Mouse (Mus musculus): ENCODE measurements around the gene Nupl1.

Gene Nupl1

GRCm38 (mm10) chr14:60251281-60252003 lies at the start of gene Nupl1, which contains the start of gene Gm49336:
Nupl1 (minus strand) TSS chr14:60251431.
Gm49336 (minus strand) TSS chr14:60251507.
- peak; percentile 99 for DNase-seq

- DNase-seq = no peak
Measured at GRCm38 (mm10) chr14:60301024-60301423, 49.8 kb upstream of the Nupl1 start.

GRCm38 (mm10) chr14:60300224-60300991 lies 49.2 kb upstream of the Nupl1 start:
- DNase-seq = peak; percentile 30

- DNase-seq = no peak
Measured at GRCm38 (mm10) chr14:60295531-60295930, 44.3 kb upstream of the Nupl1 start.

- no peak for DNase-seq
Measured at GRCm38 (mm10) chr14:60290363-60290762, 39.1 kb upstream of the Nupl1 start.

DNA sequence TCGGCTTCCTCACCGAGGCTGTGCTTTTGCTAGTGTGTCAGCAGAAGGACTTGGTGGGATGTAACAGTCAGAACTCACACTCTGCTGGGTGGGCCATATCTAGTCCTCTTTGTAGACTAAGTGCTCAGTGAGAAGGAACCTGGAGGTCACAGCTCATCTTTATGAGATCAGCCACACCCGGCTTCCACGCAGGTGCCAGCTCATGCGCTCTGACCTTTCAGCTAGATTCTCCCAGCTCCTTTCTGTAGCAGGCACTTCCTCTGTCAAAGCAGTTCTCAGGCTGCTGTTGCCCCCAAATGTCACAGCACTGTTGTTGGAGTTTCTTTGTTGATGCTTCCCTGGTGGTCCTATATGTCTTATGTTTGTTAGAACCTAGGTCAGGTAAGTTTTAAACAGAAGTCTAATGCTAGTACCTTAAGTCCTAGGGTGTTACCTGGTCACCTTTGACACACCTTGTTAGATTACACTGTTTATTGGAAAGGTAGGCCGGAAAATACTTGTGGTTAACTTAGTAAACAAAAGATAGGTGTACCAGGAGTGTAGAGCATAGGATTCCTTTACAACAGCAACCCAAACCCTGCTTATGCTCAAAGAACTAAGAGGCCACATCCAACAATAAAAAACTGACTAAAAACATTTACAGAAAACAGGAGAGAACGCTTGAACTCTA lies 35.1 kb upstream of the Nupl1 start:
- DNase-seq = no peak

- no peak for DNase-seq
Measured at GRCm38 (mm10) chr14:60275301-60276276, 24.4 kb upstream of the Nupl1 start.

- DNase-seq = no peak
Measured at GRCm38 (mm10) chr14:60273346-60273745, 22.1 kb upstream of the Nupl1 start.

DNA sequence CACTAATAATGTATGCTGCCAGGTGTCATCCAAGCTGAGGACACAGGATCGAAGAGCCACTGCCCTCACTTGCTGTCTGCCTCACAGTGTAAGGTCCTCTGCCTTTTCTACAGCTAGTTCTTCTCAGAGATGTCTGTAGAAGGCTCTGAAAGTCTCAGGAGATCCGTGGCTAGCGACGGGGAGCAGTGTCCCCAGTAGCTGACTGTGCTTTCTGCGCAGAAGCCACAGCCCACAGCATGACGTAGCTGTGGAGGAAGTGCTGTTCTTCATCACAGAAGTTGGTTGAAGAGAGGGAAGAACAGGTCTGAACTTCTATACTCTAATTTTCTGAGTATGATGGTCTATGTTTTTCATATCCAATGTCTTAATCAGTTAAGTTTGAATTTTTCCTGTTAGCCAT lies 18.1 kb upstream of the Nupl1 start:
- no peak for DNase-seq

- peak; percentile 96 for DNase-seq
Measured at GRCm38 (mm10) chr14:60264990-60265876, 14.0 kb upstream of the Nupl1 start, which contains the start of gene Mtmr6. Mtmr6 (plus strand) TSS chr14:60265228.

DNA sequence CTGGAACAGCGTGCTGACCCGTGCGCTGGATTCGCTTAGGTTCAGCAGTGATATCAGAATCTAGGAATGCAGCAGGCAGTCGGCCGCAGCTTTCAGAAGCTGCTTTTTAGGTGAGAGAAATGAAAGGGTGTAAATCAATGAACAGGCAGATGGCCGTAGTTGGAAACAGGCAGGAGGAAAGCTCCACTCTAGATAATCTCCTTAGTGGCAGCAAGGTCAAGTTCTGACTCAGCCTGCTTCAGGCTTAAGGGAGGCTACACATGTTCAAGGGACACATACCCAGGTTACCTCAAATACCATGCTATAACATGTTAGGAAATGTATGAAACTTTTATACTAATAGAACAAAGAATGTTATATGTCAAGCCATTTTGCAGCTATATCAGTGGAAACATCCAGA lies 11.1 kb upstream of the Nupl1 start:
- no peak for DNase-seq

- DNase-seq = no peak
Measured at GRCm38 (mm10) chr14:60257851-60258250, 6.6 kb upstream of the Nupl1 start.

- no peak for DNase-seq
Measured at GRCm38 (mm10) chr14:60257101-60257500, 5.9 kb upstream of the Nupl1 start.

- no peak for DNase-seq
Measured at GRCm38 (mm10) chr14:60256356-60256755, 5.1 kb upstream of the Nupl1 start.

DNA sequence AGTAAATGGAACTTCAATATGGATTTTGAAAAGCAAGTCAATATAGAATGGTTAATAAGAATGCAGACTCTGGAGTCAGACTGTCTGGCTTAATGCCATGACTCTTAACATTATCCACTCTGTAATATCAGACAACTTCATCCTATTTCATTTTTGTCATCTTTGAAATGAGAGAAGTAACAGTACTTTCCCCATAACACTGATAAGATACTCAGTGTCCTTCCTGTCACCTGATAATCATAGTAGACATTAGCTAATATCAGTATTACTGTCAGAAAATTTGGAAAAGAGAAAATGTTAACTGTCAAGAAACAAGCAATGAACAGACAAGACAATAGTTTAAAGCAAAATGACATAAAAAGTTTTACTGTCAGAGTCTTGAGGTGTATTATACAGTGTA lies 3.5 kb upstream of the Nupl1 start:
- DNase-seq = no peak

DNA sequence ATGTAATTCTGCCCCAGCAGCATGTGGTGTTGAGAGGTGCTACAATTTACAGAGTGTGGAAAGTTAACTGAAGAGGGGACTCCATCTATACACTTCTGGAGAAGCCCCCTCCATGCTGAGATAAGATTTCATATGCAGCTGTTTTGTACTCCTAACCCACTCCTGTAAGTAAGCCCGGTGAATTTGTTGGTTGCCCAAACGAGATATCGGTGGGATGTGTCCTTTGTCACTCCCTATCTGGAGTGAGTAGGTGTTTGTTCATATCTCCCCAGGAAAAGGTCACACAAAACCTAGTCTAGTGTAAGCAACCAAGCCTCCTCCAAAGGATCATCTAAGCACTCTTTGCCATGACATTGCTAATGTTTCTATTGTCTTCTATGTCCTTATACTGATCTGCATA lies 2.2 kb upstream of the Nupl1 start:
- no peak for DNase-seq

DNA sequence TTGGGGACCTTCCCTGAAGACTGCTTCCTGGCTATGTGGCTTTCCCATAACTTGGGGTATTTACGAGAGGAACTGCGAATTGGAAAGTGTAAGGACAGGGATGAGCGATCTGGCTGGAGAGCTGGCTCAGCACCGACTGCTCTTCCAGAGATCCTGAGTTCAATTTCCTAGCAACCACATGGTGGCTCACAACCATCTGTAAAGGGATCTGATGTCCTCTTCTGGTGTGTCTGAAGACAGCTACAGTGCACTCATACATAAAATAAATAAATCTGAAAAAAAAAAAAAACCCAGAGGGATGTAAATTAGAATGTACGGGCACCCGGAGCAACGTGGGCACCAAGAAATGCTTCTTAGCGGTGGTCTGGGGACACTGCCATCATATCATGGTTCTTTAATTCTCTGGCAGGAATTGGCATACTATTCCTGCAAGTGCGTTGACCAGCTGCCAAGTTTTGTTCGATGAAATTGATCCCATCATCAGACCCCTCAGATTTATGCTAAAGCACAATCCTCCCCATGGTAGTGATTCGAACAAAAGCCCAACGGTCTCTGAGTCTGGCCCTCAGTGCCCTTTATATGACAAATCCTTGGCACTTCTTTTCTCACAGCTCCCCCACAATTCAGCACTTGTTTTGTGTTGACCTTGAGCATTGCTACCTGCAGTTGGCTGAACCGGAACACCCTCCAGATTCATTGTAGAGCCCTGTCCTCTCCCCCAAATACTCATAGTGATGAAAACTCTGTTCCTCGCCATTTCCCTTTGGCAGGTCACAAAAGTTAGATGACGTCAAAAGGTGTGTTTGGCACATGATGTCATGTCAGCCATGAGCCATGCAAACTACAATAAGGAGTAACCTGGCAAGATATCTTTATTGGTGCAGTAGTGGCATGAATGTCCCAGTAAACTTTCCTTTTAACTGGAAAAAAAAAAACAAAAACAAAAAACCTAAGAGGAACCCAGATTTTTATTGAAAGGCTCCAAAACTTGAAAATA lies 1.1 kb upstream of the Nupl1 start:
- DNase-seq = no peak

DNA sequence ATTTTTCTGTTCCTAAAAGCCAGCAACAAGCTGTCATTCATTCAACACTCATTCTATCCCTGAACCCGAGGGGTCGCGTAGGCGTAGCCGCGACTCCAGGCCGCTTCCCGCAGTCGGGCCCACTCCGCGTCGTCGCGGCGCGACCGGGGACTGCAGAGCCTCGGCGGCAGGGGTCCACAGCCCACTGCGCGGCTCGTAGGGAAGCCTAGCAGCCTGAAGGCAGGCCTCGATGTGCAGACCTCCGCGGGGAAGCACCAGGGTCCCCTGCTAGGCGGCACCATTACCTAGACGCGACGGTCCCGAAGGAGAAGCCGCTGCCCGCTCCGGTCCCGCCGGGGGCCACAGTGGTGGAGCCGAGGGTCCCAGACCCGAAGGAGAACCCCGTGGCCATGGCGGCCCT lies 352 bp downstream of the Nupl1 start:
- DNase-seq = no peak

DNA sequence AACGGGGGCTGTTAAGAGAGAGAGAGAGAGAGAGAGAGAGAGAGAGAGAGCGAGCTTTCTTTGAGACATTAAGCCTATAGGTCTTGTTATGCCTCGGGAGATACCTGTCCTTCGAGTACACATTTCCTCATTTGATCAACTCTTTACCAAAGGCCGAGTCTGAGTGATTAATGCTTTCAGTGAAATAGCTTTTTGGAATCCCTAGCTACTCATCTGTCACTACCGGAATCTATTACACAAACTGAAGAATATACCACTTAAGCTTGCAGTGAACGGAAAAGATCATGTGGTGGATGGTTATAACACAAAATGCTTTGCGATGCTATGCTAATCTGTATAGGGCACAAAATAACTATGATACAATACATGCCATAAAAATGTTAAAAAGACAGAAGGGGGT lies 865 bp downstream of the Nupl1 start:
- DNase-seq = no peak

GRCm38 (mm10) chr14:60238551-60238950 lies 12.7 kb downstream of the Nupl1 start:
- DNase-seq = no peak

Data from right cerebral cortex, adult 18-20 months (tissue).